Mouse (Mus musculus) cerebellum, adult (tissue): ENCODE results near the gene Cyp1b1.

ENCODE experiments used
- ATAC-seq: cut with Nextera tagmentation; 2 replicates; pipeline ENCODE4 v1.9.2; 2017; ENCODE audit warnings: mild to moderate bottlenecking, moderate library complexity, mixed read lengths; ENCODE audit not compliant: insufficient number of reproducible peaks, low FRiP score, low TSS enrichment

Cyp1b1 gene

GRCm38 (mm10) chr17:79714368-79714895, 429 bp downstream of the Cyp1b1 start:
- ATAC-seq: no peak

- 0 out of 2 replicates have a peak, but pooled peaks have one; percentile 17 for ATAC-seq
Measured at GRCm38 (mm10) chr17:79713643-79714367, 1.1 kb downstream of the Cyp1b1 start.

- no peak for ATAC-seq
Measured at GRCm38 (mm10) chr17:79713276-79713642, 1.6 kb downstream of the Cyp1b1 start.

GRCm38 (mm10) chr17:79712536-79712935, 2.3 kb downstream of the Cyp1b1 start:
- ATAC-seq: no peak

GRCm38 (mm10) chr17:79711944-79712343, 2.9 kb downstream of the Cyp1b1 start:
- no peak for ATAC-seq

- ATAC-seq: no peak
Measured at GRCm38 (mm10) chr17:79710246-79710842, 4.5 kb downstream of the Cyp1b1 start.

- ATAC-seq: no peak
Measured at GRCm38 (mm10) chr17:79709718-79710117, 5.1 kb downstream of the Cyp1b1 start.

GRCm38 (mm10) chr17:79708168-79708567, 6.7 kb downstream of the Cyp1b1 start:
- ATAC-seq: no peak

- no peak for ATAC-seq
Measured at GRCm38 (mm10) chr17:79705671-79706455, 9.0 kb downstream of the Cyp1b1 start.

- ATAC-seq: no peak
Measured at GRCm38 (mm10) chr17:79700871-79701270, 14.0 kb downstream of the Cyp1b1 start.

- no peak for ATAC-seq
Measured at GRCm38 (mm10) chr17:79699197-79699596, 15.7 kb downstream of the Cyp1b1 start.

- ATAC-seq: no peak
Measured at GRCm38 (mm10) chr17:79695541-79695940, 19.3 kb downstream of the Cyp1b1 start.

GRCm38 (mm10) chr17:79695106-79695505, 19.8 kb downstream of the Cyp1b1 start:
- no peak for ATAC-seq

- no peak for ATAC-seq
Measured at GRCm38 (mm10) chr17:79670837-79671236, 44.0 kb downstream of the Cyp1b1 start.

- ATAC-seq: no peak
Measured at GRCm38 (mm10) chr17:79664106-79664417, 50.8 kb downstream of the Cyp1b1 start.

GRCm38 (mm10) chr17:79663393-79664105, 51.3 kb downstream of the Cyp1b1 start:
- no peak for ATAC-seq

- ATAC-seq: no peak
Measured at GRCm38 (mm10) chr17:79661848-79662247, 53.0 kb downstream of the Cyp1b1 start.

- ATAC-seq: no peak
Measured at GRCm38 (mm10) chr17:79661387-79661786, 53.5 kb downstream of the Cyp1b1 start.

GRCm38 (mm10) chr17:79658863-79659262, 56.0 kb downstream of the Cyp1b1 start:
- ATAC-seq: no peak

GRCm38 (mm10) chr17:79658452-79658851, 56.4 kb downstream of the Cyp1b1 start:
- ATAC-seq: no peak

GRCm38 (mm10) chr17:79657785-79658184, 57.1 kb downstream of the Cyp1b1 start:
- ATAC-seq: no peak
